Comparison of ENCODE assay signal across 36 mouse cellular contexts in the genomic region with DNA sequence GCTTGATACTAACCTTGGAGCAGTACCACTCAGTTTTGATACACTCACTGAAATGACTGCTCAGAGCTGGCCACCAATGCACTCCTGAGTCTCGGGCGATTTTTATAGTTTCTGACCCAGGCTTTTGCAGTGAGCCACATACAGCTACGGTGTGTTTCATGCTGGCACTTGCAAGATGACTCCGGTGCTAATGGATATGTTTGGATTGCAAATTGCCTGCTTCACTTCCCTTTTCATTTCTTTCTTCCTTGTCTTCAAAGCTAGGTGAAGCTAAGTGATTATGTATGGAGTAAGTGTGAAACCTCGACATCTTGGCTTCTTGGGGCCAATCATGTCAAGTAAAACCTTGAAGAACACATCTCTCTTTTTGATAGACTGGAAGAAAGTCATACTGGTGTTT. TPM values are rescaled to one million over a fixed set of nuclear protein-coding genes. Genes with fewer than 3 reads are reported as not detected.
"Had no signal": no experiment of that assay in that cellular context is flagged by ENCODE, and none has a peak within 500 bp of the region (broad histone marks: within the 10 kb centered on the region; RNA-seq: fewer than 3 reads in every experiment).

No protein-coding gene starts in this region.

- H3K27ac ChIP-seq: limb, embryonic 10.5 days; limb, embryonic 12.5 days; limb, embryonic 13.5 days; limb, embryonic 15.5 days; liver, embryonic 12.5 days; liver, embryonic 13.5 days; liver, embryonic 14.5 days; liver, embryonic 15.5 days; lung, embryonic 15.5 days; macrophage; midbrain, embryonic 10.5 days; midbrain, embryonic 12.5 days; midbrain, embryonic 13.5 days; midbrain, embryonic 15.5 days; neural tube, embryonic 12.5 days had no signal

- H3K27me3 ChIP-seq: limb, embryonic 12.5 days; limb, embryonic 13.5 days; limb, embryonic 15.5 days; liver, embryonic 12.5 days; liver, embryonic 13.5 days; liver, embryonic 15.5 days; lung, embryonic 15.5 days; megakaryocyte, embryonic 14.5 days; midbrain, embryonic 12.5 days; midbrain, embryonic 15.5 days; neural tube, embryonic 12.5 days had no signal

- H3K36me3 ChIP-seq: limb, embryonic 10.5 days; limb, embryonic 12.5 days; limb, embryonic 13.5 days; limb, embryonic 15.5 days; liver, embryonic 13.5 days; liver, embryonic 15.5 days; lung, embryonic 15.5 days; midbrain, embryonic 10.5 days; midbrain, embryonic 12.5 days; midbrain, embryonic 13.5 days; midbrain, embryonic 15.5 days; neural tube, embryonic 12.5 days had no signal

- H3K4me1 ChIP-seq: liver, embryonic 15.5 days had no signal

- H3K9ac ChIP-seq: limb, embryonic 12.5 days; limb, embryonic 13.5 days; limb, embryonic 15.5 days; liver, embryonic 12.5 days; liver, embryonic 13.5 days; liver, embryonic 14.5 days; liver, embryonic 15.5 days; liver, postnatal 0 days; lung, embryonic 14.5 days; lung, embryonic 15.5 days; midbrain, embryonic 12.5 days; midbrain, embryonic 13.5 days; midbrain, embryonic 15.5 days; neural tube, embryonic 12.5 days had no signal

- H3K4me2 ChIP-seq: limb, embryonic 12.5 days; limb, embryonic 13.5 days; limb, embryonic 15.5 days; liver, embryonic 11.5 days; liver, embryonic 12.5 days; liver, embryonic 13.5 days; liver, embryonic 15.5 days; lung, embryonic 14.5 days; lung, embryonic 15.5 days; midbrain, embryonic 11.5 days; midbrain, embryonic 12.5 days; midbrain, embryonic 13.5 days; midbrain, embryonic 15.5 days; neural tube, embryonic 12.5 days had no signal

- DNase-seq: left cerebral cortex, postnatal 4 days; liver; liver, embryonic 13.5 days; liver, postnatal 0 days; lung, adult 18-20 months; lung, adult 2 months; lung, embryonic 14.5 days; lung, postnatal 10 days; lung, postnatal 14 days; lung, postnatal 36 days; lung, postnatal 4 days; midbrain, embryonic 14.5 days had no signal

- H3K4me3 ChIP-seq: limb, embryonic 10.5 days; limb, embryonic 12.5 days; limb, embryonic 13.5 days; limb, embryonic 15.5 days; liver, embryonic 12.5 days; liver, embryonic 13.5 days; liver, embryonic 15.5 days; lung, embryonic 15.5 days; midbrain, embryonic 10.5 days; midbrain, embryonic 12.5 days; midbrain, embryonic 13.5 days; midbrain, embryonic 15.5 days; myocyte; neural tube, embryonic 12.5 days had no signal

- H3K9me3 ChIP-seq: limb, embryonic 10.5 days; limb, embryonic 12.5 days; limb, embryonic 13.5 days; limb, embryonic 15.5 days; liver, embryonic 12.5 days; liver, embryonic 13.5 days; liver, embryonic 15.5 days; lung, embryonic 15.5 days; megakaryocyte, embryonic 14.5 days; midbrain, embryonic 10.5 days; midbrain, embryonic 12.5 days; midbrain, embryonic 13.5 days; midbrain, embryonic 15.5 days; neural tube, embryonic 12.5 days had no signal

RNA-seq across cellular contexts. Expression of a gene that starts 43.9 kb away (rescaled TPM):
- total RNA-seq: liver, adult 2 months; megakaryocyte progenitor cell, adult 5-6 weeks; megakaryocyte, adult 5-6 weeks; megakaryocyte-erythroid progenitor cell, adult 5-6 weeks; monocyte, adult 5-6 weeks had no signal
- polyA plus RNA-seq: liver, adult 2 months; liver, embryonic 11.5 days; liver, embryonic 12.5 days; liver, embryonic 13.5 days; liver, embryonic 15.5 days; liver, embryonic 16.5 days; liver, postnatal 0 days; macrophage had no signal
